Mouse (Mus musculus): Measurements from ENCODE around the gene Pck1. TPM values are rescaled to one million over a fixed set of nuclear protein-coding genes. Genes with fewer than 3 reads are reported as not detected.

The Pck1 gene
- polyA plus RNA-seq, 1 experiment from 2014 or later, result not detected

GRCm38 (mm10) chr2:173194796-173195195, 41.9 kb downstream of the Pck1 start:
- Histone ChIP-seq H3K9ac (no peak overlapping the region), H3K4me3 (replicated peaks) (no peak overlapping the region), H3K36me3 (replicated peaks) (no peaks in the 10 kb centered on the region), H3K4me1 (no peaks in the 10 kb centered on the region), H3K9me3 (no peaks in the 10 kb centered on the region), H3K27me3 (no peaks in the 10 kb centered on the region), H3K27ac (no peak overlapping the region), H3K4me2 (no peak overlapping the region)
- no peak for ATAC-seq (ENCODE audit: low FRiP score)
- 89% methylated on average over 4 of the region's 4 CpGs for WGBS

- Histone ChIP-seq H3K9me3 (no peaks in the 10 kb centered on the region), H3K4me2 (no peak overlapping the region), H3K4me3 (replicated peaks) (no peak overlapping the region), H3K36me3 (replicated peaks) (no peaks in the 10 kb centered on the region), H3K27ac (no peak overlapping the region), H3K9ac (no peak overlapping the region), H3K4me1 (no peaks in the 10 kb centered on the region), H3K27me3 (no peaks in the 10 kb centered on the region)
- no peak for ATAC-seq (ENCODE audit: low FRiP score)
- WGBS, result 84% methylated on average over 19 of the region's 19 CpGs
Measured at GRCm38 (mm10) chr2:173202924-173203689, 50.3 kb downstream of the Pck1 start.

DNA sequence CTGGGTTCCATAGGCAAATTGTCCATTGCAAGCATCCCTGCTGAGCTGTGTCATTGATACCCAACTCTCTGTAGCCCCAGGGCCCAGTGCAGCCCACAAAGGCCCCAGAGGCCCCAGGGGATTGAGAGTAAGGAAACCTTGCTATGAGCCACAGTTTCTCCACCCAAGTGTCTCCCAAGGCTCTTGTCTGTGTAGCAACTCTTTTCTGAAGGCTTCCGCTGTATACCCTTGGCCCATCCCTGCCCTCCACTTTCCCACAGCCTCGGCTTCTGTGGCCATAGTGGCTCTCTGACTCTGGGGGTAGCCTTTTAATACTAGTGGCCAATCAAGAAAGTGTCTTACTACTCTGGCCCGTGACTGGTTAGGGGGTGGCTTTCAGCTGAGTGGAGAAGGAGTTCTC, 50.9 kb downstream of the Pck1 start:
- no peaks in the 10 kb centered on the region for H3K4me1 ChIP-seq
- H3K9ac ChIP-seq, result no peak overlapping the region
- no peak for ATAC-seq (ENCODE audit: low FRiP score)
- no peaks in the 10 kb centered on the region for H3K9me3 ChIP-seq
- no peak overlapping the region for H3K4me2 ChIP-seq
- H3K27ac ChIP-seq, result no peak overlapping the region
- H3K27me3 ChIP-seq, result no peaks in the 10 kb centered on the region
- 87% methylated on average over 3 of the region's 3 CpGs for WGBS
- H3K4me3 ChIP-seq (replicated peaks), result no peak overlapping the region
- no peaks in the 10 kb centered on the region for H3K36me3 ChIP-seq (replicated peaks)

GRCm38 (mm10) chr2:173204671-173205070, 51.8 kb downstream of the Pck1 start:
- H3K4me3 ChIP-seq (replicated peaks), result no peak overlapping the region

GRCm38 (mm10) chr2:173205563-173206099, 52.8 kb downstream of the Pck1 start:
- Histone ChIP-seq H3K27ac (no peak overlapping the region), H3K9me3 (no peaks in the 10 kb centered on the region), H3K27me3 (no peaks in the 10 kb centered on the region), H3K4me3 (replicated peaks) (no peak overlapping the region), H3K36me3 (replicated peaks) (no peaks in the 10 kb centered on the region), H3K9ac (no peak overlapping the region), H3K4me1 (no peaks in the 10 kb centered on the region), H3K4me2 (no peak overlapping the region)
- no peak for ATAC-seq (ENCODE audit: low FRiP score)
- WGBS, result 94% methylated on average over 14 of the region's 14 CpGs

More at GRCm38 (mm10) chr2:173204671-173205070, 51.8 kb downstream of the Pck1 start:
- H3K27ac ChIP-seq, result no peak overlapping the region
- no peaks in the 10 kb centered on the region for H3K9me3 ChIP-seq
- ATAC-seq (ENCODE audit: low FRiP score), result no peak
- WGBS, result 59% methylated on average over 4 of the region's 4 CpGs
- H3K27me3 ChIP-seq, result no peaks in the 10 kb centered on the region
- no peak overlapping the region for H3K9ac ChIP-seq
- H3K4me1 ChIP-seq, result no peaks in the 10 kb centered on the region
- no peaks in the 10 kb centered on the region for H3K36me3 ChIP-seq (replicated peaks)
- H3K4me2 ChIP-seq, result no peak overlapping the region

DNA sequence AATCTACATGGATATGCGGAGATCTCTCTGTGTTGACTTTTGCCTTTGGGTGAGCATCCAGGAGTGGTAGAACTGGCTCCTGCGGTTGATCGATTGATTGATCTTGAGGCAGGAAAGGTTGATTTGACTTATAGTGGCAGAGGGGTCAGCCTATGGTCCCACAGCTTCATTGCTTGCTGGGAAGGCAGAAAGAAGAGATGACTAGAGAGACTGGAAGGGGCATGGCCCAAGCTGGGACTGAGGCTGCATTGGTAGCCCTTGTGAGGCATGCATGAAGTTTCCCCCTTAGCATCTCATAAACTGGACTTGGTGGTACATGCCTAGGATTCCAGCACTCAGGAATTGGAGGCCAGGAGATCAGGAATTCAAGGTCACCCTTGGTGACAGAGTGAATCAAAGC, 54.2 kb downstream of the Pck1 start:
- Histone ChIP-seq H3K4me1 (no peaks in the 10 kb centered on the region), H3K27me3 (no peaks in the 10 kb centered on the region), H3K9ac (no peak overlapping the region), H3K27ac (no peak overlapping the region), H3K9me3 (no peaks in the 10 kb centered on the region), H3K4me3 (replicated peaks) (no peak overlapping the region), H3K4me2 (no peak overlapping the region), H3K36me3 (replicated peaks) (no peaks in the 10 kb centered on the region)
- ATAC-seq (ENCODE audit: low FRiP score), result no peak
- 93% methylated on average over 3 of the region's 3 CpGs for WGBS

Other genes starting within 250 kb of the Pck1 start
- gene Bmp7, start 212.7 kb upstream of the Pck1 start, polyA plus RNA-seq (2016; fragmentation: Nextera tagmentation; extraction: Ambion mirVana), result 9.5 and 13.2 TPM in 2 replicates
- 0.27 and 1.0 TPM in 2 replicates for gene Spo11, start 175.3 kb upstream of the Pck1 start, polyA plus RNA-seq (2016; fragmentation: Nextera tagmentation; extraction: Ambion mirVana)
- gene Rae1, start 152.9 kb upstream of the Pck1 start, polyA plus RNA-seq (2016; fragmentation: Nextera tagmentation; extraction: Ambion mirVana), result 122 and 132 TPM in 2 replicates
- 65.0 and 67.6 TPM in 2 replicates for gene Rbm38, start 132.6 kb upstream of the Pck1 start, polyA plus RNA-seq (2016; fragmentation: Nextera tagmentation; extraction: Ambion mirVana)
- gene Ctcfl, start 33.5 kb upstream of the Pck1 start, polyA plus RNA-seq (2016; fragmentation: Nextera tagmentation; extraction: Ambion mirVana), result 0.09 TPM in 1 of 2 replicates, not detected in the other
- 0.34 TPM in 1 of 2 replicates, not detected in the other for gene Zbp1, start 65.9 kb downstream of the Pck1 start, polyA plus RNA-seq (2016; fragmentation: Nextera tagmentation; extraction: Ambion mirVana)
- 3.7 and 4.7 TPM in 2 replicates for gene Pmepa1, start 123.5 kb downstream of the Pck1 start, polyA plus RNA-seq (2016; fragmentation: Nextera tagmentation; extraction: Ambion mirVana)

Data from forebrain, embryonic 12.5 days (tissue).